Mouse (Mus musculus): ENCODE measurements at regions not wholly inside any gene's neighbourhood (a gene's known extent, or its start where the extent isn't known, plus 50 kb on each side); places are given as distances from the start of the nearest gene placed in this dataset.

DNA sequence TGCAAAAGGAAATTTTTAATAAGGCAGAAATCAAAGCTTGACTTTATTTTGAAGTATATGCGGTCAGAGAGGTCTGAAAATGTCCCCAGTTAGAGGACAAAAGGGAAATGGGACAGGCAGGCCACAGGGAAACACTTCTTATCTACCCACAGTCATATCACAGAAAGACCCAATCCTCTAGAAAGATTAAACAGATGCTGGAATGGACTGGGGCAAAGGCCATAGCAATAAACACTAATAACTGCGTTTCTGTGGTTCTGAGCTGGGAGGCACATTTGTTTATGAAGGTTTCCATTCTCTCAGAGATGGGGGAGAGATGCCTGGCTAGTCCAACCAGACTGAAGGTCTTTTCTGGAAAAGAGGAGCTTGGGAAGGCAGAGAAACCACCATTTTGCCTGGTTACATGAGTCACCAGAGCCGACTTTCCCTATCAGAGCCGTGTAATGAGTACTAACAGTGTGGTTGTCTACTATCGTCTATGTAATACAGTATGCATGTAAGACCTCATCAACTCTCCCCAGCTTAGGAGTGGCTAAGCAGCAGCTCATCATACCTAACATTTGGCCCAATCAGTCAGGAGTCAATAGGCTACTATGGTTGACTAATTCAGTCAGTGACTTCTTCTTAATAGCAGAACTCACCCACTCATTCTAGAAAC, 130.2 kb downstream of the Gm9817 start:
- Histone ChIP-seq H3K79me2 (ENCODE audit: control insufficient read depth, insufficient read depth) (no peaks in the 10 kb centered on the region), H3K4me3 (no peak overlapping the region), H3ac (ENCODE audit: control insufficient read depth, insufficient read length) (no peak overlapping the region), H3K4me2 (ENCODE audit: low read depth) (no peak overlapping the region), H3K27me3 (ENCODE audit: control insufficient read depth, insufficient read depth, insufficient read length) (no peaks in the 10 kb centered on the region), H3K36me3 (ENCODE audit: control insufficient read depth, insufficient read depth) (no peaks in the 10 kb centered on the region)
- TF ChIP-seq MYOG (IDR thresholded peaks at IDR 0.05; ENCODE audit: control insufficient read depth in 1 of 3, insufficient read depth in 1 of 3, insufficient read length in 2 of 3, low read depth in 2 of 3): no peak
- no peak for TF ChIP-seq MAX (IDR thresholded peaks at IDR 0.05; ENCODE audit: low read depth)
- TF ChIP-seq TCF3 (IDR thresholded peaks at IDR 0.05; ENCODE audit: insufficient read length, low read depth): no peak
- no peak for TF ChIP-seq E2F4 (IDR thresholded peaks at IDR 0.05; ENCODE audit: insufficient read depth)
- TF ChIP-seq MYOD1 (IDR thresholded peaks at IDR 0.05; ENCODE audit: control insufficient read depth in 1 of 3, insufficient read length in 2 of 3, low read depth in 2 of 3): no peak
- TF ChIP-seq CEBPB (IDR thresholded peaks at IDR 0.05; ENCODE audit: insufficient read depth, poor library complexity, severe bottlenecking): no peak
- no peak for TF ChIP-seq SRF (IDR thresholded peaks at IDR 0.05; ENCODE audit: control insufficient read depth, insufficient read length, low read depth)
- TF ChIP-seq USF1 (IDR thresholded peaks at IDR 0.05; ENCODE audit: low read depth): no peak
- TF ChIP-seq TCF12 (IDR thresholded peaks at IDR 0.05; ENCODE audit: insufficient read depth, poor library complexity, severe bottlenecking): no peak
- no peak for TF ChIP-seq POLR2A (IDR thresholded peaks at IDR 0.05; ENCODE audit: insufficient read length, low read depth)
- TF ChIP-seq POLR2AphosphoS2 (IDR thresholded peaks at IDR 0.05; ENCODE audit: insufficient read length, low read depth): no peak
- TF ChIP-seq REST (IDR thresholded peaks at IDR 0.05; ENCODE audit: insufficient read depth, insufficient read length): no peak

GRCm38 (mm10) chr13:45211241-45211640, 132.7 kb downstream of the Gm9817 start:
- no peak overlapping the region for H3K4me3 ChIP-seq
- H3K79me2 ChIP-seq (ENCODE audit: control insufficient read depth, insufficient read depth): no peaks in the 10 kb centered on the region
- no peak overlapping the region for H3ac ChIP-seq (ENCODE audit: control insufficient read depth, insufficient read length)
- H3K36me3 ChIP-seq (ENCODE audit: control insufficient read depth, insufficient read depth): no peaks in the 10 kb centered on the region
- TF ChIP-seq CEBPB (IDR thresholded peaks at IDR 0.05; ENCODE audit: insufficient read depth, poor library complexity, severe bottlenecking) (no peak), REST (IDR thresholded peaks at IDR 0.05; ENCODE audit: insufficient read depth, insufficient read length) (no peak), MYOD1 (IDR thresholded peaks at IDR 0.05; ENCODE audit: control insufficient read depth in 1 of 3, insufficient read length in 2 of 3, low read depth in 2 of 3) (no peak)
- H3K4me2 ChIP-seq (ENCODE audit: low read depth): no peak overlapping the region
- no peaks in the 10 kb centered on the region for H3K27me3 ChIP-seq (ENCODE audit: control insufficient read depth, insufficient read depth, insufficient read length)

DNA sequence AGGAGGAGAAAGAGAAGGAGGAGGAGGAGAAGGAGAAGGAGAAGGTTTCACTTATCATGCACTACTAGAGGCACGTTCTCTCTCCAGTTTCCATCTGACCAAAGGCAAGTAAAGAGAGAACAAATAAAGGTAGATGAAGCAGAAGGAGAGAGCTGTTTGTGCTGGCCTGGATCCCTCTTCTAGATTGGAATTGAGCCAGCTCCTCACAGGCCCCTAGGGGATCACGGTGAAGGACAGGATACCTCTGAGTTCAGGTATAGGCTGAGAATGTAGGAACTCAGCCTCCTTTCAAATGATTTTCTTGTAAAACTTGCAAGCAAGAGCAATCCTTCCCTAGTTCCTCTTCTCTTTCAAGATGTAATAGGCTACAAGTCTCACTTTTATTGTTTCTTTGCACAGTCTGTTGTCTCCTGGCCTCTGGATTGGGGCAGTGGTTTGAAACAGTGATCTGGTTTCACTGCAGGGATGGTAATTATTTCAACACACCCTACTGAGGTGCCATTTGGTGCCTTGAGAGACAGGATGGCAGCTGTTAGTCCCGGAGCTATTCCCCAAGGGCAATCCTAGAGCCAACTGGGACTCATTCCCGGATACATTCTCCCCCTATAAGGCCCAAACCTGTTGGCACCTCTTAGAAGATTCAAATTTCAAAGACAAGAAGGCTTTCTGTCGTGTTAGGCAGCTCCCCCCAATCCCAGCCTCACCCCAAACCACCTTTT, 134.8 kb downstream of the Gm9817 start:
- Histone ChIP-seq H3K36me3 (ENCODE audit: control insufficient read depth, insufficient read depth) (no peaks in the 10 kb centered on the region), H3K27me3 (ENCODE audit: control insufficient read depth, insufficient read depth, insufficient read length) (no peaks in the 10 kb centered on the region), H3ac (ENCODE audit: control insufficient read depth, insufficient read length) (no peak overlapping the region), H3K4me2 (ENCODE audit: low read depth) (peak overlapping the region; percentile 1), H3K79me2 (ENCODE audit: control insufficient read depth, insufficient read depth) (no peaks in the 10 kb centered on the region), H3K4me3 (no peak overlapping the region)
- TF ChIP-seq MYOD1 (IDR thresholded peaks at IDR 0.05; ENCODE audit: control insufficient read depth in 1 of 3, insufficient read length in 2 of 3, low read depth in 2 of 3) (peak; percentile 74 to 86 (median 81)), MAX (IDR thresholded peaks at IDR 0.05; ENCODE audit: low read depth) (no peak), TCF3 (IDR thresholded peaks at IDR 0.05; ENCODE audit: insufficient read length, low read depth) (no peak), SRF (IDR thresholded peaks at IDR 0.05; ENCODE audit: control insufficient read depth, insufficient read length, low read depth) (peak; percentile 44), MYOG (IDR thresholded peaks at IDR 0.05; ENCODE audit: control insufficient read depth in 1 of 3, insufficient read depth in 1 of 3, insufficient read length in 2 of 3, low read depth in 2 of 3) (peak in 2 of 3 experiments; percentile 73 to 74), REST (IDR thresholded peaks at IDR 0.05; ENCODE audit: insufficient read depth, insufficient read length) (no peak), POLR2AphosphoS2 (IDR thresholded peaks at IDR 0.05; ENCODE audit: insufficient read length, low read depth) (no peak), TCF12 (IDR thresholded peaks at IDR 0.05; ENCODE audit: insufficient read depth, poor library complexity, severe bottlenecking) (peak; percentile 66), E2F4 (IDR thresholded peaks at IDR 0.05; ENCODE audit: insufficient read depth) (no peak), USF1 (IDR thresholded peaks at IDR 0.05; ENCODE audit: low read depth) (no peak), CEBPB (IDR thresholded peaks at IDR 0.05; ENCODE audit: insufficient read depth, poor library complexity, severe bottlenecking) (peak; percentile 53; the same call in 1 of the 2 replicates), POLR2A (IDR thresholded peaks at IDR 0.05; ENCODE audit: insufficient read length, low read depth) (no peak)

GRCm38 (mm10) chr13:45218251-45218650, 139.8 kb downstream of the Gm9817 start:
- Histone ChIP-seq H3K4me3 (no peak overlapping the region), H3K36me3 (ENCODE audit: control insufficient read depth, insufficient read depth) (no peaks in the 10 kb centered on the region), H3ac (ENCODE audit: control insufficient read depth, insufficient read length) (no peak overlapping the region), H3K79me2 (ENCODE audit: control insufficient read depth, insufficient read depth) (no peaks in the 10 kb centered on the region), H3K27me3 (ENCODE audit: control insufficient read depth, insufficient read depth, insufficient read length) (peaks cover 11% of the 10 kb centered on the region), H3K4me2 (ENCODE audit: low read depth) (no peak overlapping the region)
- no peak for TF ChIP-seq E2F4 (IDR thresholded peaks at IDR 0.05; ENCODE audit: insufficient read depth)
- no peak for TF ChIP-seq TCF12 (IDR thresholded peaks at IDR 0.05; ENCODE audit: insufficient read depth, poor library complexity, severe bottlenecking)
- TF ChIP-seq MAX (IDR thresholded peaks at IDR 0.05; ENCODE audit: low read depth): no peak
- TF ChIP-seq SRF (IDR thresholded peaks at IDR 0.05; ENCODE audit: control insufficient read depth, insufficient read length, low read depth): no peak
- no peak for TF ChIP-seq POLR2AphosphoS2 (IDR thresholded peaks at IDR 0.05; ENCODE audit: insufficient read length, low read depth)
- TF ChIP-seq MYOD1 (IDR thresholded peaks at IDR 0.05; ENCODE audit: control insufficient read depth in 1 of 3, insufficient read length in 2 of 3, low read depth in 2 of 3): no peak
- TF ChIP-seq MYOG (IDR thresholded peaks at IDR 0.05; ENCODE audit: control insufficient read depth in 1 of 3, insufficient read depth in 1 of 3, insufficient read length in 2 of 3, low read depth in 2 of 3): no peak
- TF ChIP-seq REST (IDR thresholded peaks at IDR 0.05; ENCODE audit: insufficient read depth, insufficient read length): no peak
- TF ChIP-seq CEBPB (IDR thresholded peaks at IDR 0.05; ENCODE audit: insufficient read depth, poor library complexity, severe bottlenecking): no peak
- TF ChIP-seq TCF3 (IDR thresholded peaks at IDR 0.05; ENCODE audit: insufficient read length, low read depth): no peak
- TF ChIP-seq POLR2A (IDR thresholded peaks at IDR 0.05; ENCODE audit: insufficient read length, low read depth): no peak
- no peak for TF ChIP-seq USF1 (IDR thresholded peaks at IDR 0.05; ENCODE audit: low read depth)

All from myocyte (in vitro differentiated cells).